Mouse (Mus musculus) embryonic fibroblast, embryonic 13.5 days (primary cell): Measurements from ENCODE around the gene Commd2.

Experiments
- CTCF ChIP-seq: IDR thresholded peaks from 2 replicates; pipeline ENCODE4 v1.5.1; 2011; ENCODE audit warnings: mild to moderate bottlenecking, control low read depth, low read length, moderate library complexity, borderline replicate concordance; ENCODE audit not compliant: insufficient read depth
- POLR2A ChIP-seq: IDR thresholded peaks from 2 replicates; pipeline ENCODE4 v1.6.1; 2011; ENCODE audit warnings: low read depth, mild to moderate bottlenecking, control low read depth, low read length, moderate library complexity

GRCm38 (mm10) chr3:57658608-57659007 is 7.1 kb upstream of the Commd2 start:
- no peak for TF ChIP-seq POLR2A
- no peak for TF ChIP-seq CTCF
